Mouse (Mus musculus) sigmoid colon, adult 10 weeks (tissue): ENCODE data around the gene Ckap2. TPM values are rescaled to one million over a fixed set of nuclear protein-coding genes. Genes with fewer than 3 reads are reported as not detected.

Source experiments
- polyA plus RNA-seq: library from polyadenylated mRNA; stranded (reverse); fragments of 350-450 nt; fragmentation: Illumina TruSeq; extraction: RNeasy Lipid Tissue Mini Kit (QIAGEN cat#74804); gene quantifications from one replicate; pipeline ENCODE4 v1.2.3, GENCODE M21; 2014; ENCODE audit warnings: low read depth, low replicate concordance

The Ckap2 gene
- 19.8 TPM for polyA plus RNA-seq

GRCm38 (mm10) chr8:22185431-22186397 is at the start of gene Ckap2:
Gene Ckap2, minus strand, starts transcription at chr8:22185819.

GRCm38 (mm10) chr8:22227061-22227877 is 41.6 kb upstream of the Ckap2 start, which contains the start of gene Thsd1:
Gene Thsd1, plus strand, starts transcription at chr8:22227313.

GRCm38 (mm10) chr8:22192660-22193431 is 7.2 kb upstream of the Ckap2 start, which contains the start of gene Vps36:
Gene Vps36, plus strand, starts transcription at chr8:22192809.

GRCm38 (mm10) chr8:22166080-22166603 is 19.5 kb downstream of the Ckap2 start, which contains the start of gene Nek3:
Gene Nek3, minus strand, starts transcription at chr8:22166435.

GRCm38 (mm10) chr8:22124220-22125152 is 61.1 kb downstream of the Ckap2 start, which contains the start of gene Nek5:
Gene Nek5, minus strand, starts transcription at chr8:22125053.

Other genes starting within 250 kb of the Ckap2 start
- not detected for gene Defb35, start 247.5 kb downstream of the Ckap2 start, polyA plus RNA-seq
- not detected for gene Defb13, start 239.1 kb downstream of the Ckap2 start, polyA plus RNA-seq
- not detected for gene Fam90a1a, start 227.1 kb downstream of the Ckap2 start, polyA plus RNA-seq
- gene Ccdc70, start 216.0 kb downstream of the Ckap2 start, polyA plus RNA-seq, result not detected
- gene Atp7b, start 125.5 kb downstream of the Ckap2 start, polyA plus RNA-seq, result 0.13 TPM
- 32.0 TPM for gene Alg11, start 125.1 kb downstream of the Ckap2 start, polyA plus RNA-seq
- gene Nek5, start 60.8 kb downstream of the Ckap2 start, polyA plus RNA-seq, result 3.2 TPM
- gene Nek3, start 19.4 kb downstream of the Ckap2 start, polyA plus RNA-seq, result 9.4 TPM
- 35.3 TPM for gene Vps36, start 7.0 kb upstream of the Ckap2 start, polyA plus RNA-seq
- 0.66 TPM for gene Thsd1, start 41.5 kb upstream of the Ckap2 start, polyA plus RNA-seq
- gene Tpte, start 97.6 kb upstream of the Ckap2 start, polyA plus RNA-seq, result not detected
- 25.6 TPM for gene Slc25a15, start 212.8 kb upstream of the Ckap2 start, polyA plus RNA-seq
- gene Mrps31, start 225.5 kb upstream of the Ckap2 start, polyA plus RNA-seq, result 47.4 TPM